In genomic region chr13:111996910-111997309, GRCm38 (mm10) we compare ENCODE assay signal across 10 mouse cellular contexts.
DNase-seq lines count a peak whose midpoint lies in the region; ATAC-seq and TF ChIP-seq lines count a peak whose summit lies in the region.
"Had no signal": no experiment of that assay in that cellular context is flagged by ENCODE, and none has a peak within 500 bp of the region (broad histone marks: within the 10 kb centered on the region; RNA-seq: fewer than 3 reads in every experiment).

No protein-coding gene starts in this region.

- H3K27me3 ChIP-seq in forebrain, embryonic 10.5 days (ENCODE audit: poor library complexity, severe bottlenecking): peaks cover 47% of the 10 kb centered on the region
- H3K27me3 ChIP-seq in forebrain, embryonic 13.5 days: no peaks in the 10 kb centered on the region; the same call in 1 of the 2 replicates
- H3K27me3 ChIP-seq in kidney, adult 2 months (replicated peaks; ENCODE audit: control insufficient read depth, insufficient read depth, low read length): no peaks in the 10 kb centered on the region

- no peak overlapping the region for H3K4me2 ChIP-seq in forebrain, embryonic 13.5 days
- H3K4me2 ChIP-seq: heart, embryonic 13.5 days had no signal

- H3K4me3 ChIP-seq in forebrain, embryonic 10.5 days: no peak overlapping the region
- H3K4me3 ChIP-seq in forebrain, embryonic 13.5 days: no peak overlapping the region
- no peak overlapping the region for H3K4me3 ChIP-seq in kidney, adult 2 months (ENCODE audit: insufficient read depth, low read depth, low read length)
- H3K4me3 ChIP-seq: heart, embryonic 13.5 days had no signal

- TF ChIP-seq POLR2A in kidney, adult 2 months (IDR thresholded peaks at IDR 0.05; ENCODE audit: low read depth, low read length): no peak

- peak overlapping the region; percentile 3; the same call in 1 of the 2 replicates for H3K27ac ChIP-seq in forebrain, embryonic 10.5 days
- H3K27ac ChIP-seq in forebrain, embryonic 13.5 days: no peak overlapping the region
- H3K27ac ChIP-seq in kidney, adult 2 months (ENCODE audit: insufficient read depth, low read depth, low read length): no peak overlapping the region
- H3K27ac ChIP-seq: heart, embryonic 13.5 days; liver, embryonic 14.5 days had no signal

- no peak for ATAC-seq in forebrain, embryonic 13.5 days

- H3K4me1 ChIP-seq in forebrain, embryonic 10.5 days: peaks cover 51% of the 10 kb centered on the region
- peaks cover 26% of the 10 kb centered on the region for H3K4me1 ChIP-seq in forebrain, embryonic 13.5 days
- 0 out of 2 replicates have a peak, but pooled peaks cover 2% of the 10 kb centered on the region for H3K4me1 ChIP-seq in kidney, adult 2 months (ENCODE audit: control insufficient read depth, insufficient read depth, low read length)

- no peak for TF ChIP-seq CTCF in kidney, adult 2 months (conservative IDR thresholded peaks at IDR 0.05; ENCODE audit: insufficient read depth, insufficient read length, low read depth, low read length)

- 86% methylated on average over 11 of the region's 11 CpGs for WGBS in forebrain, embryonic 10.5 days
- 72% methylated on average over 11 of the region's 11 CpGs for WGBS in forebrain, embryonic 13.5 days
- WGBS in kidney, adult 2 months: 56% methylated on average over 11 of the region's 11 CpGs

- H3K9ac ChIP-seq in forebrain, embryonic 13.5 days: no peak overlapping the region
- H3K9ac ChIP-seq: heart, embryonic 13.5 days; liver, embryonic 14.5 days had no signal

- no peaks in the 10 kb centered on the region for H3K9me3 ChIP-seq in forebrain, embryonic 10.5 days
- no peaks in the 10 kb centered on the region for H3K9me3 ChIP-seq in forebrain, embryonic 13.5 days (replicated peaks)
- H3K9me3 ChIP-seq: heart, embryonic 13.5 days had no signal

- no peaks in the 10 kb centered on the region for H3K36me3 ChIP-seq in forebrain, embryonic 10.5 days (replicated peaks)
- no peaks in the 10 kb centered on the region for H3K36me3 ChIP-seq in forebrain, embryonic 13.5 days (ENCODE audit: poor library complexity, severe bottlenecking)
- H3K36me3 ChIP-seq in kidney, adult 2 months (ENCODE audit: control insufficient read depth, insufficient read depth, low read length): no peaks in the 10 kb centered on the region
- H3K36me3 ChIP-seq: heart, embryonic 13.5 days had no signal

- no peak for DNase-seq in forebrain, embryonic 10.5 days (ENCODE audit: extremely low spot score, low spot score)
- DNase-seq in MN1 (ENCODE audit: low spot score): peak; percentile 42
- DNase-seq in cerebellum, postnatal 36 days: peak; percentile 79 to 84
- DNase-seq in kidney, adult 2 months: peak; percentile 81
- peak; percentile 45 to 78 for DNase-seq in lung, postnatal 4 days
- no peak for DNase-seq in spleen, postnatal 4 days (ENCODE audit: low spot score in 2 of 2)
- DNase-seq in thymus, postnatal 0 days (ENCODE audit: low spot score): no peak

Comparison
In these comparisons a context has a peak if more than half of its experiments do, and no peak if none do; other contexts are left out.
1. DNase-seq: peak in MN1 (single experiment), cerebellum, postnatal 36 days (2 of 2), kidney, adult 2 months (single experiment) and lung, postnatal 4 days (2 of 2); none in forebrain, embryonic 10.5 days (single experiment), spleen, postnatal 4 days (0 of 2) and thymus, postnatal 0 days (single experiment).